Mouse (Mus musculus): ENCODE measurements around the gene 1700029F12Rik.

- TF ChIP-seq CTCF (IDR thresholded peaks at IDR 0.05; ENCODE audit: control insufficient read depth, insufficient read depth, insufficient read length) (no peak), FOSL1 (IDR thresholded peaks at IDR 0.05; ENCODE audit: insufficient read depth, low read length, poor library complexity, severe bottlenecking) (no peak), CEBPB (IDR thresholded peaks at IDR 0.05; ENCODE audit: low read depth) (no peak), MYOG (IDR thresholded peaks at IDR 0.05; ENCODE audit: control insufficient read depth, extremely low read depth, insufficient read length) (no peak), USF1 (IDR thresholded peaks at IDR 0.05; ENCODE audit: low read depth) (no peak), MAX (IDR thresholded peaks at IDR 0.05) (no peak), MYOD1 (IDR thresholded peaks at IDR 0.05; ENCODE audit: control insufficient read depth, insufficient read length, low read depth) (no peak)
Measured at GRCm38 (mm10) chr13:96993291-96993989, 40.7 kb downstream of the 1700029F12Rik start.
